Mouse (Mus musculus): ENCODE measurements around the gene Col4a2. TPM values are rescaled to one million over a fixed set of nuclear protein-coding genes. Genes with fewer than 3 reads are reported as not detected.

The Col4a2 gene
- polyA plus RNA-seq, 1 experiment from 2014 or later = 189 TPM

GRCm38 (mm10) chr8:11354800-11355451 lies 42.3 kb downstream of the Col4a2 start:
- Histone ChIP-seq H3K4me3 (ENCODE audit: low read depth, low read length) (no peak overlapping the region), H3K9ac (replicated peaks; ENCODE audit: low read depth) (no peak overlapping the region), H3K9me3 (ENCODE audit: low read length) (no peaks in the 10 kb centered on the region), H3K27ac (ENCODE audit: low read length) (no peak overlapping the region), H3K27me3 (replicated peaks; ENCODE audit: insufficient read depth, low read length) (no peaks in the 10 kb centered on the region), H3K4me1 (ENCODE audit: insufficient read depth, low read depth, low read length) (peaks cover 30% of the 10 kb centered on the region; the same call in 1 of the 2 replicates), H3K4me2 (replicated peaks; ENCODE audit: low read depth, low read length) (no peak overlapping the region), H3K36me3 (ENCODE audit: insufficient read depth, low read length) (0 out of 2 replicates have a peak, but pooled peaks cover 3% of the 10 kb centered on the region)
- WGBS = 61% methylated on average over 8 of the region's 8 CpGs
- peak; percentile 73 for TF ChIP-seq CTCF (IDR thresholded peaks at IDR 0.05)
- peak; percentile 88 for TF ChIP-seq EP300 (IDR thresholded peaks at IDR 0.05)
- ATAC-seq (peak; percentile 50), DNase-seq (ENCODE audit: low spot score) (peak; percentile 79)

GRCm38 (mm10) chr8:11355900-11356299 lies 43.3 kb downstream of the Col4a2 start:
- no peak for TF ChIP-seq CTCF (IDR thresholded peaks at IDR 0.05)
- TF ChIP-seq EP300 (IDR thresholded peaks at IDR 0.05) = no peak
- H3K36me3 ChIP-seq (ENCODE audit: insufficient read depth, low read length) = 0 out of 2 replicates have a peak, but pooled peaks cover 3% of the 10 kb centered on the region
- H3K9ac ChIP-seq (replicated peaks; ENCODE audit: low read depth) = no peak overlapping the region
- WGBS = 88% methylated on average over 3 of the region's 3 CpGs
- no peak overlapping the region for H3K27ac ChIP-seq (ENCODE audit: low read length)
- DNase-seq (ENCODE audit: low spot score) (no peak), ATAC-seq (no peak)
- H3K9me3 ChIP-seq (ENCODE audit: low read length) = no peaks in the 10 kb centered on the region
- H3K4me1 ChIP-seq (ENCODE audit: insufficient read depth, low read depth, low read length) = peaks cover 30% of the 10 kb centered on the region
- no peak overlapping the region for H3K4me2 ChIP-seq (replicated peaks; ENCODE audit: low read depth, low read length)
- H3K4me3 ChIP-seq (ENCODE audit: low read depth, low read length) = no peak overlapping the region
- no peaks in the 10 kb centered on the region for H3K27me3 ChIP-seq (replicated peaks; ENCODE audit: insufficient read depth, low read length)

- H3K27ac ChIP-seq (ENCODE audit: low read length) = no peak overlapping the region
- H3K4me3 ChIP-seq (ENCODE audit: low read depth, low read length) = no peak overlapping the region
- H3K4me1 ChIP-seq (ENCODE audit: insufficient read depth, low read depth, low read length) = peaks cover 32% of the 10 kb centered on the region
- DNase-seq (ENCODE audit: low spot score) = no peak
- H3K4me2 ChIP-seq (replicated peaks; ENCODE audit: low read depth, low read length) = no peak overlapping the region
- H3K27me3 ChIP-seq (replicated peaks; ENCODE audit: insufficient read depth, low read length) = no peaks in the 10 kb centered on the region
- ATAC-seq = no peak
- TF ChIP-seq CTCF (IDR thresholded peaks at IDR 0.05) (no peak), EP300 (IDR thresholded peaks at IDR 0.05) (no peak)
- WGBS = 51% methylated on average over 8 of the region's 8 CpGs
- H3K36me3 ChIP-seq (ENCODE audit: insufficient read depth, low read length) = 0 out of 2 replicates have a peak, but pooled peaks cover 3% of the 10 kb centered on the region
- H3K9me3 ChIP-seq (ENCODE audit: low read length) = no peaks in the 10 kb centered on the region
- no peak overlapping the region for H3K9ac ChIP-seq (replicated peaks; ENCODE audit: low read depth)
Measured at GRCm38 (mm10) chr8:11356776-11357175, 44.2 kb downstream of the Col4a2 start.

- TF ChIP-seq EP300 (IDR thresholded peaks at IDR 0.05) (no peak), CTCF (IDR thresholded peaks at IDR 0.05) (no peak)
- 42% methylated on average over 7 of the region's 7 CpGs for WGBS
- no peak overlapping the region for H3K4me3 ChIP-seq (ENCODE audit: low read depth, low read length)
Measured at GRCm38 (mm10) chr8:11357921-11358436, 45.4 kb downstream of the Col4a2 start.

GRCm38 (mm10) chr8:11359846-11360245 lies 47.2 kb downstream of the Col4a2 start:
- Histone ChIP-seq H3K4me3 (ENCODE audit: low read depth, low read length) (no peak overlapping the region), H3K27ac (ENCODE audit: low read length) (no peak overlapping the region), H3K4me2 (replicated peaks; ENCODE audit: low read depth, low read length) (no peak overlapping the region), H3K4me1 (ENCODE audit: insufficient read depth, low read depth, low read length) (peaks cover 25% of the 10 kb centered on the region), H3K9me3 (ENCODE audit: low read length) (no peaks in the 10 kb centered on the region), H3K36me3 (ENCODE audit: insufficient read depth, low read length) (no peaks in the 10 kb centered on the region), H3K9ac (replicated peaks; ENCODE audit: low read depth) (no peak overlapping the region), H3K27me3 (replicated peaks; ENCODE audit: insufficient read depth, low read length) (no peaks in the 10 kb centered on the region)
- no peak for TF ChIP-seq EP300 (IDR thresholded peaks at IDR 0.05)
- no peak for TF ChIP-seq CTCF (IDR thresholded peaks at IDR 0.05)
- 86% methylated on average over 5 of the region's 5 CpGs for WGBS
- ATAC-seq = no peak
- DNase-seq (ENCODE audit: low spot score) = no peak

More at GRCm38 (mm10) chr8:11357921-11358436, 45.4 kb downstream of the Col4a2 start:
- Histone ChIP-seq H3K9me3 (ENCODE audit: low read length) (no peaks in the 10 kb centered on the region), H3K27me3 (replicated peaks; ENCODE audit: insufficient read depth, low read length) (no peaks in the 10 kb centered on the region), H3K9ac (replicated peaks; ENCODE audit: low read depth) (no peak overlapping the region), H3K4me2 (replicated peaks; ENCODE audit: low read depth, low read length) (no peak overlapping the region), H3K4me1 (ENCODE audit: insufficient read depth, low read depth, low read length) (peaks cover 32% of the 10 kb centered on the region), H3K36me3 (ENCODE audit: insufficient read depth, low read length) (0 out of 2 replicates have a peak, but pooled peaks cover 3% of the 10 kb centered on the region), H3K27ac (ENCODE audit: low read length) (no peak overlapping the region; the same call in 1 of the 2 replicates)
- peak; percentile 30 for ATAC-seq
- DNase-seq (ENCODE audit: low spot score) = peak; percentile 59

DNA sequence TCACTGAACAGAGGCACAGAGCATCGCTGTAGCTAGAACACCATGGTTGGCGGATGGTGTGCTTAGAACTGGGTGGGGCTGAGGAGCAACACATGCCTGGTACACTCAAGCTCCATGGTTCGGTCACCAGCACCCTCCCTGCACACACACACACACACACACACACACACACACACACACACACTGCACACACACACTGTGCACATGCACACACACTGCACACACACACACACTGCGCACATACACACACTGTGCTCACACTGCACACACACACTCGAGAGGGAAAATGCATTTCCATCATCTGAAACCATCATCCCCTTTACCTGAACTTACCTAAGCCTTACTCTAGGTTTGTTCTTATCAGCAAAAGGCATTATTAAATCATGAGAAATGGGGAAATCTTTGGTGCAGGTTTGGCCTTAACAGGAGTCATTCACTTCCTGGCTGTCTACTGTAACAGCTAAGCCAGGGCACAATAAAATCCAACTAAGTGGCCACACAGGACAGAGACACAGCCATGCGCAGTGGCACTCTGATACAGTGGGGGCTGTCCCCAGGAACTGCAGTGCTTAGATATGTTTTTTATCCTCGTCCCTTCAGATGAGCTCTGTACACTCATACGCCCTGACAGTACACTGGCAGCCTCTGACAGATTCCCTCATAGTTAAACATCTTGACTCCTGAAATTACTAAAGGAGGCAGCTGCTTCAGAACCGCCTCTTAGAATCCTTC lies 49.1 kb downstream of the Col4a2 start:
- H3K9ac ChIP-seq (replicated peaks; ENCODE audit: low read depth) = no peak overlapping the region
- no peaks in the 10 kb centered on the region for H3K9me3 ChIP-seq (ENCODE audit: low read length)
- H3K27me3 ChIP-seq (replicated peaks; ENCODE audit: insufficient read depth, low read length) = no peaks in the 10 kb centered on the region
- DNase-seq (ENCODE audit: low spot score) (no peak), ATAC-seq (0 out of 2 replicates have a peak, but pooled peaks have one; percentile 20)
- H3K4me1 ChIP-seq (ENCODE audit: insufficient read depth, low read depth, low read length) = peaks cover 19% of the 10 kb centered on the region
- WGBS = 54% methylated on average over 9 of the region's 9 CpGs
- H3K4me2 ChIP-seq (replicated peaks; ENCODE audit: low read depth, low read length) = no peak overlapping the region
- H3K36me3 ChIP-seq (ENCODE audit: insufficient read depth, low read length) = no peaks in the 10 kb centered on the region
- no peak overlapping the region for H3K27ac ChIP-seq (ENCODE audit: low read length)
- TF ChIP-seq EP300 (IDR thresholded peaks at IDR 0.05) (no peak), CTCF (IDR thresholded peaks at IDR 0.05) (no peak)
- no peak overlapping the region for H3K4me3 ChIP-seq (ENCODE audit: low read depth, low read length)
